ENCODE assay signal across 8 mouse cellular contexts in the genomic region with DNA sequence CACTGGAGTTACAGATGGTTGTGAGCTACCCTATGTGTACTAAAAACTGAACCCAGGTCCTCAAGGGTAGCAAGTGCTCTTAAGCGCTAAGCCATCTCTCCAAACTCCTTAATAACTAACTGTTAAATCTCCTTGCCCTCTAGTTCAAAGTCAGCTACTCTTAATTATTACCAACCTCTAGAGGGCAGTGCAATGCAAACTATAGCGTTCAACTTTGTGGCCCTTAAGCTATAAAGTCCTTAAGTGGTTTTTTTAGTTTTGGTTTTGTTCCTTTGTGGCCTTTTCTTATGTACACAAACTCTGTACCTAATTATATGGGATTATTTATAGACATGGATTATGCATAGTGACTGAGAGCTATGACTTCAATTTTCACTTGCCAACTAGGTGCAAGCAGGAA. TPM values are rescaled to one million over a fixed set of nuclear protein-coding genes. Genes with fewer than 3 reads are reported as not detected.
DNase-seq lines count a peak whose midpoint lies in the region; ATAC-seq and TF ChIP-seq lines count a peak whose summit lies in the region.

No protein-coding gene starts in this region.

- no peak overlapping the region for H3K27ac ChIP-seq in hindbrain, postnatal 0 days
- H3K27ac ChIP-seq in hindbrain, embryonic 12.5 days, result no peak overlapping the region
- H3K27ac ChIP-seq in liver, embryonic 14.5 days, result no peak overlapping the region

- H3K27me3 ChIP-seq in hindbrain, postnatal 0 days (ENCODE audit: insufficient read depth, low read length), result no peaks in the 10 kb centered on the region
- no peaks in the 10 kb centered on the region for H3K27me3 ChIP-seq in hindbrain, embryonic 12.5 days
- no peaks in the 10 kb centered on the region for H3K27me3 ChIP-seq in liver, embryonic 14.5 days (ENCODE audit: control insufficient read depth, insufficient read depth, low read length)

- DNase-seq in hindbrain, postnatal 0 days (ENCODE audit: low spot score), result peak; percentile 82
- peak; percentile 88 for DNase-seq in 416B (ENCODE audit: low read depth)
- DNase-seq in ES-CJ7 (ENCODE audit: low read depth, low spot score), result peak; percentile 73
- DNase-seq in embryo, embryonic 10.5 days (ENCODE audit: low spot score), result peak; percentile 83
- DNase-seq in liver, embryonic 14.5 days (ENCODE audit: low read depth in 3 of 3, low spot score in 3 of 3), result peak; percentile 31 to 41 (median 37)
- no peak for DNase-seq in testis, postnatal 14 days (ENCODE audit: low spot score)
- DNase-seq in adrenal gland, adult 8-10 months, result no peak

- no peaks in the 10 kb centered on the region for H3K36me3 ChIP-seq in hindbrain, postnatal 0 days (ENCODE audit: insufficient read depth, low read length)
- no peaks in the 10 kb centered on the region for H3K36me3 ChIP-seq in hindbrain, embryonic 12.5 days
- H3K36me3 ChIP-seq in liver, embryonic 14.5 days (replicated peaks; ENCODE audit: control insufficient read depth, insufficient read depth, low read depth), result no peaks in the 10 kb centered on the region

- TF ChIP-seq EP300 in liver, embryonic 14.5 days (IDR thresholded peaks at IDR 0.05; ENCODE audit: low read depth), result no peak

- no peaks in the 10 kb centered on the region for H3K4me1 ChIP-seq in hindbrain, postnatal 0 days (ENCODE audit: insufficient read depth, low read length)
- no peaks in the 10 kb centered on the region for H3K4me1 ChIP-seq in hindbrain, embryonic 12.5 days
- H3K4me1 ChIP-seq in liver, embryonic 14.5 days (replicated peaks; ENCODE audit: control insufficient read depth in 2 of 2, insufficient read depth in 2 of 2, low read length in 1 of 2), result no peaks in the 10 kb centered on the region

- H3K4me3 ChIP-seq in hindbrain, postnatal 0 days (ENCODE audit: low read length), result no peak overlapping the region
- no peak overlapping the region for H3K4me3 ChIP-seq in hindbrain, embryonic 12.5 days
- H3K4me3 ChIP-seq in liver, embryonic 14.5 days (ENCODE audit: insufficient read depth in 1 of 2, low read depth in 2 of 2, low read length in 2 of 2), result no peak overlapping the region

- WGBS in hindbrain, postnatal 0 days, result 13% methylated on average over 2 of the region's 2 CpGs
- WGBS in hindbrain, embryonic 12.5 days, result 26% methylated on average over 2 of the region's 2 CpGs
- 17% methylated on average over 2 of the region's 2 CpGs for WGBS in liver, embryonic 14.5 days (ENCODE audit: insufficient replicate concordance)

- H3K9me3 ChIP-seq in hindbrain, postnatal 0 days (ENCODE audit: low read length), result no peaks in the 10 kb centered on the region
- H3K9me3 ChIP-seq in hindbrain, embryonic 12.5 days (replicated peaks), result no peaks in the 10 kb centered on the region
- no peaks in the 10 kb centered on the region for H3K9me3 ChIP-seq in liver, embryonic 14.5 days (ENCODE audit: control insufficient read depth, low read length)

- H3K4me2 ChIP-seq in hindbrain, postnatal 0 days (ENCODE audit: low read depth, low read length), result no peak overlapping the region
- H3K4me2 ChIP-seq in hindbrain, embryonic 12.5 days (replicated peaks), result no peak overlapping the region
- H3K4me2 ChIP-seq in liver, embryonic 14.5 days (ENCODE audit: low read depth), result no peak overlapping the region

- no peak overlapping the region for H3K9ac ChIP-seq in hindbrain, postnatal 0 days (replicated peaks; ENCODE audit: low read length)
- no peak overlapping the region for H3K9ac ChIP-seq in hindbrain, embryonic 12.5 days
- H3K9ac ChIP-seq in liver, embryonic 14.5 days (replicated peaks), result no peak overlapping the region

- peak; percentile 73 for TF ChIP-seq CTCF in hindbrain, postnatal 0 days (IDR thresholded peaks at IDR 0.05; ENCODE audit: low read depth)
- peak; percentile 55; the same call in 1 of the 2 replicates for TF ChIP-seq CTCF in liver, embryonic 14.5 days (IDR thresholded peaks at IDR 0.05; ENCODE audit: low read depth)

- ATAC-seq in hindbrain, postnatal 0 days, result no peak
- ATAC-seq in hindbrain, embryonic 12.5 days (ENCODE audit: low FRiP score), result no peak
- no peak for ATAC-seq in liver, embryonic 14.5 days (ENCODE audit: insufficient read depth)

RNA-seq across cellular contexts. Expression of gene Map3k19, which starts 27.5 kb away (rescaled TPM):
- total RNA-seq in hindbrain, postnatal 0 days (2014; rRNA removed), result 2.5 and 3.6 TPM in 2 replicates
- 0.94 and 0.95 TPM in 2 replicates for polyA plus RNA-seq in hindbrain, postnatal 0 days (2015; fragmentation: Nextera tagmentation; extraction: Ambion mirVana)
- 0.54 and 1.3 TPM in 2 replicates for polyA plus RNA-seq in hindbrain, embryonic 12.5 days (2016; fragmentation: Nextera tagmentation; extraction: Ambion mirVana)
- polyA plus RNA-seq in liver, embryonic 14.5 days (2012; rRNA removed), result 0.02 TPM in 1 of 2 replicates, not detected in the other
- not detected in 2 replicates for polyA plus RNA-seq in liver, embryonic 14.5 days (2014; fragmentation: Nextera tagmentation; extraction: Ambion mirVana)
- total RNA-seq in adrenal gland, adult 8-10 months (2022), result under 1 TPM; 0.09 to 0.21 (median 0.17) TPM

RNA-seq across cellular contexts. Expression of gene Rab3gap1, which starts 41.2 kb away (rescaled TPM):
- 25.1 and 28.0 TPM in 2 replicates for total RNA-seq in hindbrain, postnatal 0 days (2014; rRNA removed)
- polyA plus RNA-seq in hindbrain, postnatal 0 days (2015; fragmentation: Nextera tagmentation; extraction: Ambion mirVana), result 17.4 and 18.7 TPM in 2 replicates
- polyA plus RNA-seq in hindbrain, embryonic 12.5 days (2016; fragmentation: Nextera tagmentation; extraction: Ambion mirVana), result 21.2 and 21.8 TPM in 2 replicates
- 3.7 and 5.1 TPM in 2 replicates for polyA plus RNA-seq in liver, embryonic 14.5 days (2012; rRNA removed)
- 8.2 TPM in 2 replicates for polyA plus RNA-seq in liver, embryonic 14.5 days (2014; fragmentation: Nextera tagmentation; extraction: Ambion mirVana)
- 10 to 100 TPM; 55.2 to 66.5 (median 59.5) TPM for total RNA-seq in adrenal gland, adult 8-10 months (2022)

RNA-seq across cellular contexts. Expression of gene Ccnt2, which starts 53.4 kb away (rescaled TPM):
- 38.4 and 39.0 TPM in 2 replicates for total RNA-seq in hindbrain, postnatal 0 days (2014; rRNA removed)
- 28.8 and 29.8 TPM in 2 replicates for polyA plus RNA-seq in hindbrain, postnatal 0 days (2015; fragmentation: Nextera tagmentation; extraction: Ambion mirVana)
- 116 and 117 TPM in 2 replicates for polyA plus RNA-seq in hindbrain, embryonic 12.5 days (2016; fragmentation: Nextera tagmentation; extraction: Ambion mirVana)
- polyA plus RNA-seq in liver, embryonic 14.5 days (2012; rRNA removed), result 13.8 and 16.1 TPM in 2 replicates
- 19.6 and 20.6 TPM in 2 replicates for polyA plus RNA-seq in liver, embryonic 14.5 days (2014; fragmentation: Nextera tagmentation; extraction: Ambion mirVana)
- 10 to 100 TPM; 45.6 to 73.4 (median 53.0) TPM for total RNA-seq in adrenal gland, adult 8-10 months (2022)

Comparison
In these comparisons a context has a peak if more than half of its experiments do, and no peak if none do; other contexts are left out.
1. DNase-seq: peak in hindbrain, postnatal 0 days (single experiment), 416B (single experiment), ES-CJ7 (single experiment), embryo, embryonic 10.5 days (single experiment) and liver, embryonic 14.5 days (3 of 3); none in testis, postnatal 14 days (single experiment) and adrenal gland, adult 8-10 months (single experiment).